Mouse (Mus musculus) inflammation-experienced regulatory T-cells, adult 6 months (primary cell): Measurements from ENCODE around the gene Slc15a1. TPM values are rescaled to one million over a fixed set of nuclear protein-coding genes. Genes with fewer than 3 reads are reported as not detected.

ENCODE experiments used
- ATAC-seq: one replicate; pipeline ENCODE4 v1.8.0; 2017
- polyA plus RNA-seq, 3 experiments: library from polyadenylated mRNA; unstranded; fragments of 100-300 nt; shearing (Covaris generic); gene quantifications; one replicate each; pipeline ENCODE4 v1.2.1; 2017

The Slc15a1 gene
- under 1 TPM in 2 of 3 experiments, not detected in 1; 0.15 to 0.17 TPM for polyA plus RNA-seq

DNA sequence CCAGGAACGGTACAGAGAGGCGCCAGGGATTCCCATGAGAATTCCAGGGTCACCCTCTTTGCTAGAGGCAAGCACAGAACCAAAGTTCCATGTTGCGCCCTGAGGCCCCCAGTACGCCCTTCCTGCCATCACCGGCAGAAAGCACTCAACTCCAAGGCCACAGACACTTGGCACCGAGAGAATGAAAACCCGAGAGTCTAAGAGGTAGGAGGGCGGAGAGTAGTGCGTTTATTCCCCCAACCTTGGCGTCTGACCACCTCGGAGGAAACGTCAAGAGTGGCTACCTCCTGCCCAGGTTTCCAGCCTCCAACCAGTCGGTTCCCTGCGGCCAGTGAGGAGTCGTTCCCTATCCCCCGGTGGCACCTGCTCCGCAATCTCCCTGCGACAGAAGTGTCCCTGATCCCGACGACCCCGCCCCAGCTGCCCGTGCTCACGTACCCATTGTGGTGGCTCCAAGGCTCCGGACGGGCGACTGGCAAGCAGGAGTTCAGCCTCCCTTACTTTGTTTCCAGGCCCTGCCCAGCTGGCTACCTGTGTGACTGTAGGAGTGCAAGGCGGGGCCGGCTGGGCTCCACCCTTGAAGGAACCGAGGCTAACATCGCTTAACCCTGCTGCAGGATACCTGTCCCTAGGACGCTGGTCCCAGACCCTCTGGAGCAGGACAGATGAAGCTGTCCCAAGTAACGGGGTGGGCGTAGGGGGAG, at the start of gene Slc15a1:
Gene Slc15a1 (minus strand): TSS at position 472 of the 704 bp plus-strand sequence.
- no peak for ATAC-seq

- ATAC-seq = no peak
Measured at GRCm38 (mm10) chr14:121553785-121554184, 48.7 kb upstream of the Slc15a1 start.

DNA sequence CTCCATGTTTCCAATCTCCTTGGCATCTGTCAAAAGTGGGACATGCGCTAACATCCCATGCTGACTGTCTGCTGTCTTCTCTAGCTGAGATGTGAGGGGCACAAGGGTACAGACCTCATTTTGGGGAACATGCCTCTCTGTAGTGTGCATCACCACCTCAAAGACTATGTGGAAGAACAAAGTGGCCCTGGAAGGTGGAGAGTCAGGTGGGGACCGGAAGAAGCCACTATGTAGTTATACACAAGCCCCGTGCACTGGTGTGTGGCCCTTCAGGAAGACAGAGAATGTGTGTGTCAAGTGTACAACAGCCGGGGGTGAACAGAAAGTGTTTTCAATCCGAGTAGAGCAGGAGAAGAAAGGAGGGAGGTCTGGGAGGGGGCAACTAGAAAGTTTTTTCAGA, 47.5 kb upstream of the Slc15a1 start:
- ATAC-seq = no peak

- ATAC-seq = no peak
Measured at GRCm38 (mm10) chr14:121549834-121550233, 44.8 kb upstream of the Slc15a1 start.

DNA sequence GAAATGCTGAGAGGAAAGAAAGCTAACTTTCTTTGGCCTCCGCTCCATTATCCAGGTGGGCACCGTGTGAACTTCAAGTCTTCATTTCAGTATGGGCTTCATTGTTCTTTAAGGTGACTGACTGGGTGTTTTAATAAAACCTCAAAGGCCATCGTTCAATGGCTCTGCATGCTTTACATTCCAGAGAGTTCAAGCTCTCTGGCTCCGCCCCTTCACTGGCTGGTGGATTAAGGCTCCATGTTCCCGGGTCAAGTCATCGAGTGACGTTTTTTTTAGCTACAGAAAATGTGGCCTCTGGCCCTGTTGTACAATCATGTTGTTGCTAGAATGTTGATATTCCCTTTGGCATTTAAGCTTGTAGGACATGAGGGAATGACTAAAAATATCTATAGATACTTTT, 42.7 kb upstream of the Slc15a1 start:
- ATAC-seq = no peak

DNA sequence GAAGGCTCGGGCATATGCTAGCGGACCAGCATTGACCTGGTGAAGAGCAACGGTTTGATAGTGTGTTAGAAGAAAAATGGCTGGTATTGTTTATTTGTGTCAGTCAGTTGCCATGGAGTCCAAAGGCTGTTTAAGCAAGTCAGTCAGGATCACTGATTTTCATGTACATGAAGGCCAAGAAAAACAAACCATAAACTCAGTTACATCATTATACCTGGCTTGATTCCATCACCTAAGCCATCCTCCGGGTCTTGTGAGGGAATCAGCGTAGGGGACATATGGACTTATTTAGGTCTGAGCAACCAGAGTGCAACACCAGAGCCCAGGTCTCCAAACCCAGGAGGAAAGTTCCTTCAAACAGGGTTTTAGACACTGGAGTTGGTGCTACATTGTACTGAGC, 41.6 kb upstream of the Slc15a1 start:
- ATAC-seq = no peak

- ATAC-seq = no peak
Measured at GRCm38 (mm10) chr14:121545551-121546331, 40.7 kb upstream of the Slc15a1 start.

- no peak for ATAC-seq
Measured at GRCm38 (mm10) chr14:121541262-121541661, 36.2 kb upstream of the Slc15a1 start.

DNA sequence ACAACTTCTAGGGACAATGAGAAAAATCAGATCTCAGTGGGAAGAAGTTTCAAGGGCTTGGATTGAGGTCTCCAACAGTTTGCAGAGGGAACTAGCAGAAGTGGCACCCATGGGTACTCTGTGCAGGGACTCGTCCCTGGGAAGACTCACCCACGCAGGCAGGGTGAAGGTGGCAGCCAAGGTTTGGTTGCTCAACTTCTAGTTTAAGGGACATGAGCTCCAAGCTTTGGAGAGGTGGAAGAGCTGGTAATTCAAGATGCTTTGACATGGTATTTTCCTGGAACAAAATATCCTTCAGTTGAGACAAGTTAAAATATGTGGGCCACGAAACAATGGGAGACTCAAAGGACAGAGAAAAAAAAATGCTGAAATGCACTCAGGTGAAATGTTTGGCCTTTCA, 29.4 kb upstream of the Slc15a1 start:
- no peak for ATAC-seq

DNA sequence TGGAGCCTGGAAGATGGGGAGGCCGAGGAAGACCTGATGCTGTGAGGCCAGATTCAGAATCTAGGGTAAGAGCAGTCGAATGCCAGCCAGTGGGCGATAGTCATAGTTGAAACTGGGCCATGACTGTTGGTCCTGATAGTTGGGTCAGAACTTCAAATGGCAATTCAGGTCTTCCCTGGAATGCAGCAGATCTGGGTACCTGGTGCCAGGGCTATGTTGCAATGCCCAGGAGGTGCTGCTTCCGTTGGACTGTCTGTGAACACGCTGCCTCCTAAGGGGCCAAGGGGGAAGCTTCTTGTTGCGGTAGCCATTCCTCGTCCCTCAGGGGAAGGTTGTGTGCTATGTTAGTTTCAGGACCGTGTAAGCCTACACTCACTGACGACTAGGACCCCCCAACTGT, 25.8 kb upstream of the Slc15a1 start:
- no peak for ATAC-seq

DNA sequence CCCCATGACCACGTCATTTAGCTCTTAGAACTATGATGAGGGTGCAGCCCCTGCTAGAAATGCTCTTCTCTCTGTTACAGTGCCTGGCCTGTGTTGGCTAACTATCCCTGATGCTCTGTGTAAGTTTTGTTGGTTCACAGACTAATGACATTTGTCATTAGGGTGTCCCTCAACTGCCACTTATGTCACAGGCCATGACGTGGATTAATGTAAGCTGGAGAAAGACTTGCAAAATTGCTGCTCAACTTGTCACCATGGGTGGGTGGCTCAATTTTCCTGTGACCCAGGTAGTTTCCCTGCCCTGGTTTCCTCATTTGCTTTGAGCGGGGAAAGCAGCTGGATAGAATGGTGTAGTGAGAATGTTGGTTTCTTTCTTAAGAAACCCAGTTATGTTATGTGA, 22.8 kb upstream of the Slc15a1 start:
- ATAC-seq = no peak

GRCm38 (mm10) chr14:121527201-121527600, 22.1 kb upstream of the Slc15a1 start:
- no peak for ATAC-seq

DNA sequence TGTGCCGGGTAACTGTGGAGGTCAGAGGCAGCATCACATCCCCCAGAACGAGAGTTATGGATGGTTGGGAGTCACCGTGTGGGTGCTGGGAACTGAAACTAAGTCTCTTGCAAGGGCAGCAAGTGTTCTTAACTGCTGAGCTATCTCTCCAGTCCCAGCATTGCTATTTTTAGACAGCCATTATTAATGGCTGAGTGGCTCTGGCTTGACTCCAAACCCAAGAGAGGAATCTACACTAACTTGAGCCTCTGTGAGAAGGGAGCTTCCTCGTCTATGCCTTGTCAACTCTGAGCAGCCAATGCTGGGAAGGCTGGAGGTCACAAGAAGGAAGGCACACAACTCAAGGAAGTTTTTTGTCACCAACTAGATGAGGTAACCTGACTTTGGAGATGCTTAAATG, 16.7 kb upstream of the Slc15a1 start:
- no peak for ATAC-seq

DNA sequence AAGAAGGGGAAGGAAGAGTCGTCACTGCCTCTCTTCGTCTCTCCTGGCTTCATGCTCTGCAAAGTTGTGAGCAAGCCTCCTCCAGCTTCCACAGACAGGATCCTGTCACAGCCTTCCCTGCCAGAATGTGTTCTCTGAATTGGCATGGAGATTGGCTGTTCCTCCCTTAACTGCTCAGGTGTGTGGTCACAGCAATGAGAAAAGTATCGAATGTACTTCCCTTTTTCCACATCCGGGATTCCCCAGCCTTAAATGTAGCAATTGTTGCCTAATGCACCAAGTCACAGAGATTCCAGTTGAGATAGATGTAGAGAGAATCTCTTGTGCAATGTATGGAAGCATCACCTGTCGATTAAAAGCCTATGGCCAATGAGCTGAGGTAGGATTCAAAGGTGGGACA, 11.8 kb upstream of the Slc15a1 start:
- no peak for ATAC-seq

DNA sequence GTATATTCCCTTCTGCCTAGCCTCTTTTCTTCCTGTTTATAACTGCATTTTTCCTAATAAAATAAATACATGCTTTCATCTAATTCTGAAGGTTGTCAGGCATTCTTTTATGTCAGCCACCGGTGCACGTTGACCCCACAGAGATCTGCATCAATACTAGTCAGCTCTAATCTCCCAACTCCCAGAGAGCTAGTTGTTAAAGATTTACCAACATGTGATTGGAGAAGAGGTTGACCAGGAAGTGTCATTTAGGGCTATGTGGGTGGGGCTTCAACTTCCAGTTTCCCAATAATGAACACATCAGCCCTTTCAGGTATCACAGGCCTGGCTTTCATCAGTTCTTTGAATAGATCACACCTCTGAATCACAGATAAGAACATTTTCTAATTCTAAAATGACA, 3.9 kb upstream of the Slc15a1 start:
- ATAC-seq = no peak

DNA sequence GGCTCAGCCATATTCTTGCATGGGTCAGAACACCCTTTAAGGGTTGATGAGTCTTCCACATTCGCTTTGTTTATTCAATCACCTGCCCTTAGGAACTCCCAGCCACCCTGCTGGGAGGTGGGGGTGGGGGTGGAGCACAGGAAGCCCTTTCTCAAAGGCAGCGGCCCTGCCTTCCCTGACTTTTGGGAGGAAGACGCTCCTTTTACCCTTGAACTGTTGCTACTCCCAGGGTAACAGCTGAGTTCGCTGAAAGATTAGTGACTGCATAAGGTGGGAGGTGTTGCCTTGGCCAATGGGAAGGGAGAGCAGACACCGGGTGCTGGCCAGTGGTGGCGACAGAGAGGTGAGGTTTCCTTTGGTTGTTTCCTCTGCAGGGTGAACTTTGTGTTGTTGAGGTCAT, 1.3 kb upstream of the Slc15a1 start:
- no peak for ATAC-seq

DNA sequence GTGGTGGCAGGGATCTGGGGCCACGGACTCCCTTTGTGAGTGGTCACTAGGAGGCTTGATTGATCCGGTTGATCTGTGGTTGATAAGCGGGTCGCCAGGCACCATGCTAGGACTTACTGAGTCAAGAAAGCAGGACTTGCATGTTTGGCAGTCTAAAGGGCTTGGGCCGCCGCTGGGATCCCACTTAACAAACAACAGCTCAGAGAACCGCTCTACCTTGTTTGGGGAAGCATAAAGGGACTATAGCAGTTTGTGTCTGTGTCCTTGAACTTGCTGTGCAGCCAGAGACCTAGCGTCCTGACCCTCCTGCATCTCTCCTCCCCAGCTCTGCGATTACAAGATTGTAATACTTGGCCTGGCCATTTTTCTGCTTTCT, 421 bp upstream of the Slc15a1 start:
- no peak for ATAC-seq

- ATAC-seq = no peak
Measured at GRCm38 (mm10) chr14:121500577-121500976, 4.5 kb downstream of the Slc15a1 start.

GRCm38 (mm10) chr14:121499769-121500168, 5.3 kb downstream of the Slc15a1 start:
- ATAC-seq = no peak

DNA sequence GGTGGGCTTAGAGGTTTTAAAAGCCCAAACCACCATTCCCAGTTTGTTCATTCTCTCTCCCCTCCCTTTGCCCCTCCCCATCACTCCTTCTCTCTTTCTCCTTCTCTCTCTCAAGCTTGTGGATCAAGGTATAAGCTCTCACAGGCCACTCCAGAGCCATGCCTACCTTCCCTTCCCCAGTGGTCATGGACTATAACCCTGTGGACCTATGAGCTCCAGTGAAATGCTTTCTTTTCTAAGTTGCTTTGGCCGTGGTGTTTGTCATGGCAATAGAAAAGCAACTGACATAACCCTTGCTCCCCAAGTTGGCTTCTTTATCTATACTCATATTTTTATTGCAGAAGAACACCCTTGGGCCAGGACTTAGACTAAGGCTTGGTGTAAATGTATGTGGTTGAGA, 7.3 kb downstream of the Slc15a1 start:
- no peak for ATAC-seq

DNA sequence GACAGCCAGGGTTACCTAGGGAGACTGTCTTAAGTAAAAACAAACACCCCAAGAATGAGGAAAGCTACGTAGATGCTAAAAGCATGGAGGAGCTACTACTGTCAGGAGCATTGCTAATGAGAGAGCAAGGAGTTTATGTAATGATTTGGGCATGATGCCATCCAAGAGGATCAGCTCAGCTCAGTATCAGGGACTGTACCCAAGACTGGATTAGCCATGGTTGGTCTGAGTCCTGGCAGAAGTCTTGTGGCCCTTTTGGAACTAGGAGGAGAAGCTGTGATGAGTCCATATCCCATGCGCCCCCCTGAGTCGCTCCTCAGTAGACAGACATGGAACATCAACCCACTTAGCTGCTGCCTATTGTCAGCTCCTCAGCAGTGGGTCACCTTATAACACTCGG, 9.3 kb downstream of the Slc15a1 start:
- ATAC-seq = no peak

- ATAC-seq = no peak
Measured at GRCm38 (mm10) chr14:121495120-121495519, 9.9 kb downstream of the Slc15a1 start.

DNA sequence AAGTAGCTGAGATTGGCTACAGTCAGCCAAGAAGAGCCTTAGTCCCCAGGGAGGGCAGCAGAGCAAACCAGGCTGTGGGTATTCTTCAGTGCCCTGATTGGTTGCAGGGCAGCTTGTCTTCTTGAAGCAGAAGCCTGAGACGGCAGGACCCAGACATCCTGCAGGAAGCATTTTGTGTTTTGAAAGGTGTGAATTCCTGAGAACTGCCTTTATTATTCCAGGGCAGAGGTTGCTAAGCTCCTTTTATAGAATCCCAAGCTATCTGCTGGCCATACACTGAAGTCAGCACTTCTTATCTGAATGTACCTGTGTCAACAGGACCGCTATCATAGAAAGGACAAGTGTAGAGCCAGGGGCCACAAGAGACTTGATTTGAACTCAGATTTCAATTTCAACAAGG, 10.8 kb downstream of the Slc15a1 start:
- ATAC-seq = no peak

DNA sequence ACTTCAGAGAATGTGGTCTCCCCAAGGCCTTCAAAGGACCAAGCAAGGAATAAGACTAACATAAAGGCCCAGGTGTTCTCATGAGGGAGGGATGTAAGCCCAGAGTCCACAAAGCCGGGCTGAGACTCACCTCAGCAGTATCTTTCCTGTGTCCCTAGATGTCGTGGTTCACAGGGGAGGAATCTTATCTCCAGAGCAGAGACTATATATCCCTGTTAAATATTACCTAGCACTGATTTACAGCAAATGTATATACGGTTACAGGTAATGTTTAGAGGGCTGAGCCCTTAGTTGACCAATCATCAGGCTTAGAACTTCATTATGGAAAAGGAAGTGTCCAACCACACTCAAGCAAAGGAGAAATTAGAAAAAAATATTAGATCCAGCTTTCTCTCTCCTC, 11.3 kb downstream of the Slc15a1 start:
- no peak for ATAC-seq
